Mouse (Mus musculus): Measurements from ENCODE around the gene Ptrh1. TPM values are rescaled to one million over a fixed set of nuclear protein-coding genes. Genes with fewer than 3 reads are reported as not detected.

The Ptrh1 gene
- polyA plus RNA-seq, 1 experiment from 2014 or later: 3.4 TPM

- no peak overlapping the region for H3K4me2 ChIP-seq (ENCODE audit: low read depth)
- no peak overlapping the region for H3K9ac ChIP-seq (ENCODE audit: low read length)
- 98% methylated on average over 5 of the region's 5 CpGs for WGBS
- no peak overlapping the region for H3K4me3 ChIP-seq (ENCODE audit: low read depth, low read length)
- H3K4me1 ChIP-seq (ENCODE audit: control insufficient read depth, insufficient read depth, low read length): peaks cover 10% of the 10 kb centered on the region
- ATAC-seq (ENCODE audit: insufficient read depth, low FRiP score, low TSS enrichment): no peak
- H3K27me3 ChIP-seq (ENCODE audit: control insufficient read depth, insufficient read depth, low read length): no peaks in the 10 kb centered on the region
- no peak overlapping the region for H3K27ac ChIP-seq (ENCODE audit: low read depth, low read length)
- DNase-seq (ENCODE audit: low spot score): no peak
- H3K9me3 ChIP-seq (ENCODE audit: control insufficient read depth, low read length): no peaks in the 10 kb centered on the region
- H3K36me3 ChIP-seq (ENCODE audit: control insufficient read depth, insufficient read depth, low read length): peaks cover 5% of the 10 kb centered on the region
Measured at GRCm38 (mm10) chr2:32818208-32818607, 42.6 kb downstream of the Ptrh1 start.

GRCm38 (mm10) chr2:32821041-32821802 is 45.6 kb downstream of the Ptrh1 start:
- no peak overlapping the region for H3K9ac ChIP-seq (ENCODE audit: low read length)
- no peaks in the 10 kb centered on the region for H3K9me3 ChIP-seq (ENCODE audit: control insufficient read depth, low read length)
- H3K4me2 ChIP-seq (ENCODE audit: low read depth): no peak overlapping the region
- peaks cover 2% of the 10 kb centered on the region for H3K36me3 ChIP-seq (ENCODE audit: control insufficient read depth, insufficient read depth, low read length)
- H3K27me3 ChIP-seq (ENCODE audit: control insufficient read depth, insufficient read depth, low read length): no peaks in the 10 kb centered on the region
- no peak overlapping the region for H3K27ac ChIP-seq (ENCODE audit: low read depth, low read length)
- H3K4me3 ChIP-seq (ENCODE audit: low read depth, low read length): no peak overlapping the region
- 68% methylated on average over 11 of the region's 11 CpGs for WGBS
- no peak for DNase-seq (ENCODE audit: low spot score)
- ATAC-seq (ENCODE audit: insufficient read depth, low FRiP score, low TSS enrichment): no peak
- H3K4me1 ChIP-seq (ENCODE audit: control insufficient read depth, insufficient read depth, low read length): peaks cover 23% of the 10 kb centered on the region

- no peak overlapping the region for H3K4me2 ChIP-seq (ENCODE audit: low read depth)
- H3K4me3 ChIP-seq (ENCODE audit: low read depth, low read length): no peak overlapping the region
- 82% methylated on average over 6 of the region's 6 CpGs for WGBS
- peak overlapping the region; percentile 75 for H3K27ac ChIP-seq (ENCODE audit: low read depth, low read length)
- H3K9ac ChIP-seq (ENCODE audit: low read length): no peak overlapping the region
- peaks cover 20% of the 10 kb centered on the region for H3K4me1 ChIP-seq (ENCODE audit: control insufficient read depth, insufficient read depth, low read length)
- no peaks in the 10 kb centered on the region for H3K9me3 ChIP-seq (ENCODE audit: control insufficient read depth, low read length)
- ATAC-seq (ENCODE audit: insufficient read depth, low FRiP score, low TSS enrichment) (no peak), DNase-seq (ENCODE audit: low spot score) (no peak)
- H3K27me3 ChIP-seq (ENCODE audit: control insufficient read depth, insufficient read depth, low read length): no peaks in the 10 kb centered on the region
- H3K36me3 ChIP-seq (ENCODE audit: control insufficient read depth, insufficient read depth, low read length): peaks cover 2% of the 10 kb centered on the region
Measured at GRCm38 (mm10) chr2:32822643-32823042, 47.1 kb downstream of the Ptrh1 start.

- peak overlapping the region; percentile 75 for H3K27ac ChIP-seq (ENCODE audit: low read depth, low read length)
- H3K9me3 ChIP-seq (ENCODE audit: control insufficient read depth, low read length): no peaks in the 10 kb centered on the region
- no peak overlapping the region for H3K4me3 ChIP-seq (ENCODE audit: low read depth, low read length)
- peak; percentile 40 for DNase-seq (ENCODE audit: low spot score)
- no peaks in the 10 kb centered on the region for H3K27me3 ChIP-seq (ENCODE audit: control insufficient read depth, insufficient read depth, low read length)
- no peak for ATAC-seq (ENCODE audit: insufficient read depth, low FRiP score, low TSS enrichment)
- H3K4me1 ChIP-seq (ENCODE audit: control insufficient read depth, insufficient read depth, low read length): peaks cover 19% of the 10 kb centered on the region
- WGBS: 32% methylated on average over 11 of the region's 11 CpGs
- H3K36me3 ChIP-seq (ENCODE audit: control insufficient read depth, insufficient read depth, low read length): no peaks in the 10 kb centered on the region; the same call in none of the 2 replicates
- H3K4me2 ChIP-seq (ENCODE audit: low read depth): no peak overlapping the region
- no peak overlapping the region; the same call in 1 of the 2 replicates for H3K9ac ChIP-seq (ENCODE audit: low read length)
Measured at GRCm38 (mm10) chr2:32823153-32823552, 47.6 kb downstream of the Ptrh1 start.

GRCm38 (mm10) chr2:32823579-32824154 is 48.1 kb downstream of the Ptrh1 start:
- no peak overlapping the region for H3K4me2 ChIP-seq (ENCODE audit: low read depth)
- peaks cover 19% of the 10 kb centered on the region for H3K4me1 ChIP-seq (ENCODE audit: control insufficient read depth, insufficient read depth, low read length)
- no peak for ATAC-seq (ENCODE audit: insufficient read depth, low FRiP score, low TSS enrichment)
- no peak overlapping the region for H3K4me3 ChIP-seq (ENCODE audit: low read depth, low read length)
- no peaks in the 10 kb centered on the region for H3K9me3 ChIP-seq (ENCODE audit: control insufficient read depth, low read length)
- H3K27ac ChIP-seq (ENCODE audit: low read depth, low read length): peak overlapping the region; percentile 75
- H3K36me3 ChIP-seq (ENCODE audit: control insufficient read depth, insufficient read depth, low read length): no peaks in the 10 kb centered on the region; the same call in 1 of the 2 replicates
- H3K27me3 ChIP-seq (ENCODE audit: control insufficient read depth, insufficient read depth, low read length): no peaks in the 10 kb centered on the region
- no peak for DNase-seq (ENCODE audit: low spot score)
- WGBS: 47% methylated on average over 8 of the region's 8 CpGs
- no peak overlapping the region; the same call in 1 of the 2 replicates for H3K9ac ChIP-seq (ENCODE audit: low read length)

- no peaks in the 10 kb centered on the region; the same call in 1 of the 2 replicates for H3K36me3 ChIP-seq (ENCODE audit: control insufficient read depth, insufficient read depth, low read length)
- peak overlapping the region; percentile 75 for H3K27ac ChIP-seq (ENCODE audit: low read depth, low read length)
- H3K4me2 ChIP-seq (ENCODE audit: low read depth): no peak overlapping the region
- no peaks in the 10 kb centered on the region for H3K27me3 ChIP-seq (ENCODE audit: control insufficient read depth, insufficient read depth, low read length)
- H3K4me3 ChIP-seq (ENCODE audit: low read depth, low read length): no peak overlapping the region
- peak; percentile 34 for DNase-seq (ENCODE audit: low spot score)
- no peak for ATAC-seq (ENCODE audit: insufficient read depth, low FRiP score, low TSS enrichment)
- H3K9me3 ChIP-seq (ENCODE audit: control insufficient read depth, low read length): no peaks in the 10 kb centered on the region
- WGBS: 28% methylated on average over 8 of the region's 8 CpGs
- no peak overlapping the region for H3K9ac ChIP-seq (ENCODE audit: low read length)
- H3K4me1 ChIP-seq (ENCODE audit: control insufficient read depth, insufficient read depth, low read length): peaks cover 19% of the 10 kb centered on the region
Measured at GRCm38 (mm10) chr2:32824181-32824580, 48.6 kb downstream of the Ptrh1 start.

- no peaks in the 10 kb centered on the region for H3K27me3 ChIP-seq (ENCODE audit: control insufficient read depth, insufficient read depth, low read length)
- no peak overlapping the region for H3K9ac ChIP-seq (ENCODE audit: low read length)
- H3K4me2 ChIP-seq (ENCODE audit: low read depth): no peak overlapping the region
- H3K4me3 ChIP-seq (ENCODE audit: low read depth, low read length): no peak overlapping the region
- no peaks in the 10 kb centered on the region; the same call in 1 of the 2 replicates for H3K36me3 ChIP-seq (ENCODE audit: control insufficient read depth, insufficient read depth, low read length)
- peaks cover 19% of the 10 kb centered on the region for H3K4me1 ChIP-seq (ENCODE audit: control insufficient read depth, insufficient read depth, low read length)
- DNase-seq (ENCODE audit: low spot score) (no peak), ATAC-seq (ENCODE audit: insufficient read depth, low FRiP score, low TSS enrichment) (no peak)
- H3K9me3 ChIP-seq (ENCODE audit: control insufficient read depth, low read length): no peaks in the 10 kb centered on the region
- H3K27ac ChIP-seq (ENCODE audit: low read depth, low read length): peak overlapping the region; percentile 75
- 89% methylated on average over 1 of the region's 1 CpGs for WGBS
Measured at GRCm38 (mm10) chr2:32824778-32825177, 49.2 kb downstream of the Ptrh1 start.

GRCm38 (mm10) chr2:32825796-32826195 is 50.2 kb downstream of the Ptrh1 start:
- 89% methylated on average over 6 of the region's 6 CpGs for WGBS
- Histone ChIP-seq H3K9ac (ENCODE audit: low read length) (no peak overlapping the region), H3K4me3 (ENCODE audit: low read depth, low read length) (no peak overlapping the region), H3K27ac (ENCODE audit: low read depth, low read length) (no peak overlapping the region), H3K9me3 (ENCODE audit: control insufficient read depth, low read length) (no peaks in the 10 kb centered on the region), H3K36me3 (ENCODE audit: control insufficient read depth, insufficient read depth, low read length) (no peaks in the 10 kb centered on the region), H3K27me3 (ENCODE audit: control insufficient read depth, insufficient read depth, low read length) (no peaks in the 10 kb centered on the region), H3K4me2 (ENCODE audit: low read depth) (no peak overlapping the region), H3K4me1 (ENCODE audit: control insufficient read depth, insufficient read depth, low read length) (peaks cover 19% of the 10 kb centered on the region)
- no peak for ATAC-seq (ENCODE audit: insufficient read depth, low FRiP score, low TSS enrichment)
- no peak for DNase-seq (ENCODE audit: low spot score)

Data from neural tube, embryonic 11.5 days (tissue).